Mouse (Mus musculus) kidney, adult 2 months (tissue): ENCODE data around the gene Abcb10. TPM values are rescaled to one million over a fixed set of nuclear protein-coding genes. Genes with fewer than 3 reads are reported as not detected.

Experiments
- DNase-seq: peaks from one replicate; pipeline ENCODE4 v3.0.0; 2021
- H3K27ac ChIP-seq: fragments of 200-500 bp; 2 replicates; pipeline ENCODE4 v1.5.1; 2012; ENCODE audit warnings: low read depth, low read length, control low read depth, inconsistent platforms; ENCODE audit not compliant: insufficient read depth
- H3K27me3 ChIP-seq: fragments of 200-500 bp; replicated peaks from 2 replicates; pipeline ENCODE4 v1.6.1; 2012; ENCODE audit warnings: mild to moderate bottlenecking, moderate library complexity, low read length, inconsistent platforms; ENCODE audit not compliant: control insufficient read depth, insufficient read depth
- H3K36me3 ChIP-seq: fragments of 200-500 bp; 2 replicates; pipeline ENCODE4 v1.6.1; 2012; ENCODE audit warnings: mild to moderate bottlenecking, moderate library complexity, low read length, inconsistent platforms; ENCODE audit not compliant: control insufficient read depth, insufficient read depth
- H3K4me1 ChIP-seq: fragments of 200-500 bp; 2 replicates; pipeline ENCODE4 v1.6.1; 2011; ENCODE audit warnings: low read length; ENCODE audit not compliant: control insufficient read depth, insufficient read depth
- H3K4me3 ChIP-seq: fragments of 200-500 bp; 2 replicates; pipeline ENCODE4 v1.5.1; 2011; ENCODE audit warnings: mild to moderate bottlenecking, low read depth, low read length, control low read depth; ENCODE audit not compliant: insufficient read depth
- CTCF ChIP-seq: fragments of 200-500 bp; conservative IDR thresholded peaks from 2 replicates; pipeline ENCODE4 v1.5.1; 2011; ENCODE audit warnings: low read depth, mild to moderate bottlenecking, control low read depth, low read length, moderate library complexity, mixed read lengths; ENCODE audit not compliant: insufficient read depth, insufficient read length
- POLR2A ChIP-seq: fragments of 200-500 bp; IDR thresholded peaks from one replicate; pipeline ENCODE4 v1.6.1; 2011; ENCODE audit warnings: low read depth, low read length, control low read depth
- WGBS: fragments of 180-500 bp; shearing (Covaris S2); methylation state at CpG from one replicate; pipeline ENCODE4 v1.1.7; 2018; 5-methylcytosine and 5-hydroxymethylcytosine counted together
- polyA plus RNA-seq: library from polyadenylated mRNA; depleted of rRNA; stranded (reverse); fragments of >200 nt; gene quantifications from 2 replicates; pipeline ENCODE4 v1.2.3, GENCODE M21; 2012

Abcb10 gene
- polyA plus RNA-seq, 1 experiment, result 16.5 TPM

- 84% methylated on average over 9 of the region's 9 CpGs for WGBS
- H3K4me1 ChIP-seq, result no peaks in the 10 kb centered on the region
- no peaks in the 10 kb centered on the region for H3K27me3 ChIP-seq
- H3K27ac ChIP-seq, result no peak overlapping the region
- no peaks in the 10 kb centered on the region for H3K36me3 ChIP-seq
- TF ChIP-seq CTCF (no peak), POLR2A (no peak)
- no peak for DNase-seq
- no peak overlapping the region for H3K4me3 ChIP-seq
These were observed 22.9 kb downstream of the Abcb10 start for GRCm38 (mm10) chr8:123960056-123960455.

GRCm38 (mm10) chr8:123959473-123959872, 23.4 kb downstream of the Abcb10 start:
- H3K36me3 ChIP-seq, result no peaks in the 10 kb centered on the region
- H3K27ac ChIP-seq, result no peak overlapping the region
- TF ChIP-seq CTCF, result no peak
- TF ChIP-seq POLR2A, result no peak
- H3K4me1 ChIP-seq, result no peaks in the 10 kb centered on the region
- DNase-seq, result no peak
- WGBS, result 92% methylated on average over 6 of the region's 6 CpGs
- H3K4me3 ChIP-seq, result no peak overlapping the region
- H3K27me3 ChIP-seq, result no peaks in the 10 kb centered on the region

- H3K4me1 ChIP-seq, result no peaks in the 10 kb centered on the region
- no peak overlapping the region for H3K27ac ChIP-seq
- WGBS, result 70% methylated on average over 17 of the region's 17 CpGs
- no peak for TF ChIP-seq POLR2A
- TF ChIP-seq CTCF, result no peak
- no peaks in the 10 kb centered on the region; the same call in 1 of the 2 replicates for H3K36me3 ChIP-seq
- no peak overlapping the region for H3K4me3 ChIP-seq
- no peaks in the 10 kb centered on the region for H3K27me3 ChIP-seq
- DNase-seq, result peak; percentile 5
These were observed 24.8 kb downstream of the Abcb10 start for GRCm38 (mm10) chr8:123958130-123958529.

GRCm38 (mm10) chr8:123954246-123954645, 28.7 kb downstream of the Abcb10 start:
- Histone ChIP-seq H3K27me3 (no peaks in the 10 kb centered on the region), H3K27ac (no peak overlapping the region), H3K4me1 (peaks cover 2% of the 10 kb centered on the region; the same call in 1 of the 2 replicates), H3K4me3 (no peak overlapping the region), H3K36me3 (no peaks in the 10 kb centered on the region; the same call in 1 of the 2 replicates)
- TF ChIP-seq POLR2A (no peak), CTCF (no peak)
- no peak for DNase-seq
- WGBS, result 91% methylated on average over 8 of the region's 8 CpGs

- H3K27ac ChIP-seq, result no peak overlapping the region
- no peaks in the 10 kb centered on the region for H3K27me3 ChIP-seq
- no peak overlapping the region for H3K4me3 ChIP-seq
- no peaks in the 10 kb centered on the region; the same call in 1 of the 2 replicates for H3K36me3 ChIP-seq
- TF ChIP-seq POLR2A, result no peak
- no peak for TF ChIP-seq CTCF
- H3K4me1 ChIP-seq, result peaks cover 2% of the 10 kb centered on the region; the same call in 1 of the 2 replicates
- no peak for DNase-seq
- 84% methylated on average over 8 of the region's 8 CpGs for WGBS
These were observed 29.2 kb downstream of the Abcb10 start for GRCm38 (mm10) chr8:123953686-123954085.

GRCm38 (mm10) chr8:123950077-123950802, 32.7 kb downstream of the Abcb10 start:
- peak overlapping the region; percentile 48; the same call in 1 of the 2 replicates for H3K27ac ChIP-seq
- TF ChIP-seq POLR2A, result no peak
- TF ChIP-seq CTCF, result peak; percentile 68
- H3K36me3 ChIP-seq, result no peaks in the 10 kb centered on the region; the same call in none of the 2 replicates
- WGBS, result 29% methylated on average over 10 of the region's 10 CpGs
- H3K4me1 ChIP-seq, result peaks cover 4% of the 10 kb centered on the region; the same call in 1 of the 2 replicates
- DNase-seq, result peak; percentile 77
- peak overlapping the region; percentile 74 for H3K4me3 ChIP-seq
- no peaks in the 10 kb centered on the region for H3K27me3 ChIP-seq

GRCm38 (mm10) chr8:123949686-123949986, 33.3 kb downstream of the Abcb10 start:
- Histone ChIP-seq H3K4me1 (peaks cover 4% of the 10 kb centered on the region; the same call in 1 of the 2 replicates), H3K27ac (peak overlapping the region; percentile 48), H3K27me3 (no peaks in the 10 kb centered on the region), H3K36me3 (no peaks in the 10 kb centered on the region; the same call in none of the 2 replicates), H3K4me3 (peak overlapping the region; percentile 74)
- no peak for TF ChIP-seq POLR2A
- no peak for TF ChIP-seq CTCF
- 1% methylated on average over 10 of the region's 10 CpGs for WGBS
- DNase-seq, result no peak
